Mouse (Mus musculus) cortical plate, adult 2 months (tissue): Measurements from ENCODE around the gene Rnf182.

Experiments used
- CTCF ChIP-seq: fragments of 200-500 bp; IDR thresholded peaks from 2 replicates; pipeline ENCODE4 v1.5.1; 2011; ENCODE audit warnings: mild to moderate bottlenecking, control low read depth, low read length; ENCODE audit not compliant: insufficient read depth; ENCODE audit errors: extremely low read depth
- POLR2A ChIP-seq: fragments of 200-500 bp; IDR thresholded peaks from 2 replicates; pipeline ENCODE4 v1.6.1; 2011; ENCODE audit warnings: mild to moderate bottlenecking, low read length, control low read depth; ENCODE audit not compliant: insufficient read depth; ENCODE audit errors: extremely low read depth

GRCm38 (mm10) chr13:43577766-43578165 lies 37.7 kb upstream of the Rnf182 start:
- no peak for TF ChIP-seq CTCF
- TF ChIP-seq POLR2A: no peak
